In genomic region chr15:84378734-84379133, GRCm38 (mm10) we compare ENCODE assay signal across 28 mouse cellular contexts.
"Had no signal": no experiment of that assay in that cellular context is flagged by ENCODE, and none has a peak within 500 bp of the region (broad histone marks: within the 10 kb centered on the region; RNA-seq: fewer than 3 reads in every experiment).

No protein-coding gene starts in this region.

- DNase-seq: cerebellum, adult 2 months; cerebellum, adult 8-10 months; cerebellum, adult 9-10 months; cerebellum, adult 9-11 months; cerebellum, postnatal 10 days; cerebellum, postnatal 14 days; cerebellum, postnatal 25 days; cerebellum, postnatal 36 days; embryo, embryonic 11 days; forebrain, postnatal 0 days; gastrocnemius, adult 2 months; gastrocnemius, postnatal 10 days; gastrocnemius, postnatal 14 days; gastrocnemius, postnatal 25 days; gastrocnemius, postnatal 36 days; heart, adult 11 months; heart, adult 18-20 months; heart, adult 2 months had no signal

- H3K4me1 ChIP-seq: embryonic facial prominence, embryonic 12.5 days; embryonic facial prominence, embryonic 13.5 days; forebrain, embryonic 12.5 days; forebrain, embryonic 13.5 days; forebrain, embryonic 15.5 days had no signal

- ATAC-seq: forebrain, embryonic 13.5 days; forebrain, embryonic 14.5 days; forebrain, embryonic 15.5 days; forebrain, embryonic 16.5 days; forebrain, postnatal 0 days had no signal

- H3K9ac ChIP-seq: embryonic facial prominence, embryonic 12.5 days; embryonic facial prominence, embryonic 13.5 days; embryonic facial prominence, embryonic 15.5 days; forebrain, embryonic 12.5 days; forebrain, embryonic 13.5 days; forebrain, embryonic 15.5 days; forebrain, postnatal 0 days had no signal

- H3K27me3 ChIP-seq: embryonic facial prominence, embryonic 12.5 days; embryonic facial prominence, embryonic 13.5 days; embryonic facial prominence, embryonic 15.5 days; forebrain, embryonic 12.5 days; forebrain, embryonic 13.5 days; forebrain, embryonic 15.5 days had no signal

- H3K4me3 ChIP-seq: embryonic facial prominence, embryonic 10.5 days; embryonic facial prominence, embryonic 12.5 days; embryonic facial prominence, embryonic 13.5 days; embryonic facial prominence, embryonic 15.5 days; erythroblast, embryonic 14.5 days; forebrain, embryonic 12.5 days; forebrain, embryonic 13.5 days; forebrain, embryonic 15.5 days; gastrocnemius, adult 2 months; heart, adult 2 months had no signal

- H3K4me2 ChIP-seq: embryonic facial prominence, embryonic 12.5 days; embryonic facial prominence, embryonic 13.5 days; embryonic facial prominence, embryonic 15.5 days; forebrain, embryonic 12.5 days; forebrain, embryonic 13.5 days; forebrain, embryonic 15.5 days had no signal

- H3K36me3 ChIP-seq: embryonic facial prominence, embryonic 10.5 days; embryonic facial prominence, embryonic 12.5 days; embryonic facial prominence, embryonic 13.5 days; embryonic facial prominence, embryonic 15.5 days; forebrain, embryonic 15.5 days had no signal

- H3K9me3 ChIP-seq: embryonic facial prominence, embryonic 15.5 days had no signal

- H3K27ac ChIP-seq: embryonic facial prominence, embryonic 10.5 days; embryonic facial prominence, embryonic 12.5 days; embryonic facial prominence, embryonic 13.5 days; embryonic facial prominence, embryonic 15.5 days; forebrain, embryonic 12.5 days; forebrain, embryonic 13.5 days; forebrain, embryonic 15.5 days; gastrocnemius, adult 2 months; heart, adult 2 months had no signal
